Mouse (Mus musculus) left cerebral cortex, postnatal 10 days (tissue): ENCODE measurements around the gene Pp2d1. TPM values are rescaled to one million over a fixed set of nuclear protein-coding genes. Genes with fewer than 3 reads are reported as not detected.

Experiments
- DNase-seq, 2 experiments: peaks; one replicate each; pipeline ENCODE4 v3.0.0; 2021 to 2022; ENCODE audit warnings: low spot score in 2 of 2, mixed read lengths in 1 of 2; ENCODE audit errors: extremely low spot score in 1 of 2
- intact Hi-C: fragments of 180-260 bp; cut with DNase I; formaldehyde crosslinking; loops from one replicate; pipeline ENCODE4 v1.15.1; 2025
- total RNA-seq, 2 experiments: library from RNA; stranded (reverse); gene quantifications; 2 replicates each; pipeline ENCODE4 v1.2.3; 2021

Pp2d1 gene
- total RNA-seq, 2 experiments from 2014 or later, result not detected

GRCm38 (mm10) chr17:53512311-53512951 lies 26.8 kb downstream of the Pp2d1 start:
- DNase-seq, result peak; percentile 25 to 30
- intact Hi-C loops, result loop anchor here (5.0 kb wide), 2 partner anchors 180 to 320 kb away; no protein-coding TSS in a partner anchor

DNA sequence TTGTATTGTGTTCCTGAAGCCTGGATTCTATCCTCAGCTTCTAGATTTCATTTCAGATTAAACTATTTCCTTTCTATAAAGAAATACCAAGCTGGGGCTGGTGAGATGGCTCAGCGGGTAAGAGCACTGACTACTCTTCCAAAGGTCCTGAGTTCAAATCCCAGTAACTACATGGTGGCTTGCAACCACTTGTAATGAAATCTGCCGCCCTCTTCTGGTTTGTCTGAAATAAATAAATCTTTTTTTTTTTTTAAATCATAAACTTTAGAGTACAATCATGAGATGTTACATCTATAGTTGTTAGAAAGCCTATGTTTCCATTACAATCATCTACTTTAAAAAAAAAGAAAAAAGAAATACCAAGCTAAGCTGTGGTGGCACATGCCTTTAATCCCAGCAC lies 36.3 kb downstream of the Pp2d1 start:
- DNase-seq, result no peak
- intact Hi-C loops, result no loop called here

DNA sequence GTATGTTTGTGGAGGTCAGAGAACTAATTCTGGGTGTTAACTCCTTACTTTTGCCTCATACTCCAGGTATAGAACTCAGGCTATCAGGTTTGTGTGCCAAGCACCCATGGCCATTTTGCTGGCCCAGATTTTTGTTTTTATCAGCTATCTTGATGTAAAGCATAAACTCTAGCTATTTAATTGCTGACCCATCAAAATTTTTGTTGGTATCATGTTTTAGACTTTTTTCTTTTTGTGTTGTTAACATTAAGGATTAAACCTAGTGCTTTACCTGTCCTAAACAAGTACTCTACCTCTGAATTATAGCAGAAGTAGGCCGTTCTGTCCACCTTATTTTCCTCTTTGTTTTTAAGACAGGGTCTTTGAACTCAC lies 50.3 kb downstream of the Pp2d1 start:
- DNase-seq, result no peak
- intact Hi-C loops, result no loop called here

DNA sequence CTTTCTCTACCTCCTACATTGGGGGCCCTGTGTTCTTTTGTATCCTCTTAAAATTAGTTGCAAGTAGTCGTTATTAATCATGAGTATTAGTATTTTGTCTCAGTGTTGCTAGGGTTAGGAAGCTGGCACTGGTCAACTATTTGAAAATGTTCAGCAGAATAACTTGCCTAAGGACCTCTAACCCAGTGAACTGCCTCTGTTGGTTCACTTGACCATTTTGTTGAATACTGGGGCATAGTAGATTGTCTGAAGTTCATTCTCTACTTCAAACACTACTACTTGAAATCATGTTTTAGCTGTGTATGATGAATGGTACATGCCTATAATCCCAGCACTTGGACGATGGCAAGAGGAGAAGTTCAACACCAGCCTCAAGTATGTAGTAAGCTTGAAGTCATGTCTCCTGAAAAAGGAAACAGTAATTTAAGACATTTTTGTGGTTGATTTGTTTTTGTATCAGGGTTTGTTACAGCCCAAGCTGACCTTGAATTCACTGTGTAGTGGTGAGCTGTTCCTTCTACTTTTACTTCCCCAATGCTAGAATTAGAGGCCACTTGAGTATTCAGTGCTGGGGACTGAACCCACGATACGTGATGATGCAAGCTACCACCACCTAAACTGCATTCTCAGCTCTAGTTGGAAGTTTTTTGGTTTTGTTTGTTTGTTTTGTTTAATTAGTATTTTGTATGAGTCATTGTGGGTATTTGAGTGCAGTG lies 50.8 kb downstream of the Pp2d1 start:
- no peak for DNase-seq
- intact Hi-C loops, result no loop called here

DNA sequence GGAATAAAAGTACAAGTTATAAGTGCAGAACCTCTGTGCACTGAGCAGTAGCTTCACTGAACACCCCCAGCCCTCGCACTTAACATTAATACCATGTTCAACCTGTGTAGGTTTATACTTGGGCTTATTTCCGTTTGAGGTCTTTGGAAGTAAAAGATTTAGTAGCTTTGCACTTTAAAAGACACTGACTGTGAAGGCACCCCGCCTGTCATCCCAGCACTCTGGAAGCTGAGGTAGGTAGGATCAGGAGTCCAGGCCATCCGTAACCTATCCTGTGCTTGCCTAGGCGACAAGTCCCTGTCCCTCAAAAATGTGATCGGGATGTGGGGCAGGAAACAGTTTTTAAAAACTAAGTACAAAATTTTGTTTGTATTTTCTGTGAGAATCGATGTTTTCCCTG lies 58.8 kb downstream of the Pp2d1 start:
- DNase-seq, result no peak
- intact Hi-C loops, result no loop called here

GRCm38 (mm10) chr17:53479604-53480041 lies 59.6 kb downstream of the Pp2d1 start:
- intact Hi-C loops, result no loop called here
- DNase-seq, result peak; percentile 24 to 75

- DNase-seq, result peak; percentile 98 to 100
- intact Hi-C loops, result no loop called here
These were observed 60.2 kb downstream of the Pp2d1 start, which contains the start of gene Rab5a for GRCm38 (mm10) chr17:53478858-53479603. Gene Rab5a, plus strand, starts transcription at chr17:53479234.

DNA sequence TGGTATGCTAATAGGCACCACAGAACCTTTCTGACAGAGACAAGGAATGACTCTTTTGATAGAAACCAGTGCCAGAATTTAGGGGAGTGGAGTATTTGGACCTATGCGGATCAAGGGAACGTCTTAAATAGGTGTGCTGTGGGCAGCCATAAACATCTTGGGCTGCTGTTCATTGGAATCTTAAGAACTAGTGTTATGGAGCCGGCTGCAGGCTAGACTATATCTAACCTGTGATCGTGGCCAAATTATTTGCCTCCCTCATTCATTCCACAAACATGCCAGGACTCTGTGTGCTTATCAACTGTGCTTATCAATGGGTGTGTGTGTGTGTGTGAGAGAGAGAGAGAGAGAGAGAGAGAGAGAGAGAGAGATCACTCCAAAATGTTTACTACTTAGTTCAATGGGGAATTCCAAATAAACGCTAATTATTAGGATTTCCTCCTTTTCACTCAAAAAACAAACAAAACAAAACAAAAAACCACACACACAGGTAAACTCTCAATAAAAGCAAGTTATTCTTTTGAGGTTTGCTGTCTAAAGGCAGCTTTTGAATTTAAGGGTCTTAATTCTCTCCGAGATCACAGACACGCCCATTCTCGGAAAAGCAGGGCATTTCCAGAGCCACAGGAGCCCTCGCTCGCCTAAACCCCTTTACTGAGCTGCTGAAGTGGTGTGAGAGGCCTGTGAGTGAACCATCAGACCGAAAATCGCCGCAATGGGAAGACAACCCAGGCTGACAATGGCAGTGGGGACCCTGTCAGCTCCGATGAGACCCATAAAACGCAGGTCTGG lies 61.0 kb downstream of the Pp2d1 start:
- no peak for DNase-seq
- intact Hi-C loops, result no loop called here

- intact Hi-C loops, result no loop called here
- no peak for DNase-seq
These were observed 70.6 kb downstream of the Pp2d1 start for GRCm38 (mm10) chr17:53468697-53469096.

GRCm38 (mm10) chr17:53465569-53465968 lies 73.7 kb downstream of the Pp2d1 start:
- intact Hi-C loops, result no loop called here
- DNase-seq, result peak in 1 of 2 experiments; percentile 23

- no peak for DNase-seq
- intact Hi-C loops, result no loop called here
These were observed 75.8 kb downstream of the Pp2d1 start for GRCm38 (mm10) chr17:53463496-53463840.

- DNase-seq, result peak; percentile 21 to 92
- intact Hi-C loops, result no loop called here
These were observed 76.4 kb downstream of the Pp2d1 start, which contains the start of gene Efhb for GRCm38 (mm10) chr17:53462603-53463495. Gene Efhb, minus strand, starts transcription at chr17:53463321.

Other genes with a start within 250 kb of the Pp2d1 start
- gene Efhb, start 76.1 kb downstream of the Pp2d1 start, total RNA-seq, result under 1 TPM; 0.24 to 0.45 TPM
- 100 to 1,000 TPM; 120 to 127 TPM for gene Rab5a, start 60.2 kb downstream of the Pp2d1 start, total RNA-seq
- 10 to 100 TPM; 10.5 to 20.3 TPM for gene Kat2b, start 27.4 kb upstream of the Pp2d1 start, total RNA-seq
- under 1 TPM; 0.81 to 0.84 TPM for gene Sgo1, start 149.9 kb upstream of the Pp2d1 start, total RNA-seq